Mouse (Mus musculus) intestine, embryonic 15.5 days (tissue): ENCODE measurements around the gene Myo5a. TPM values are rescaled to one million over a fixed set of nuclear protein-coding genes. Genes with fewer than 3 reads are reported as not detected.

Source experiments
- ATAC-seq: fragments of 200-750 bp; cut with Nextera tagmentation; 2 replicates; pipeline ENCODE4 v1.8.0; 2017; ENCODE audit warnings: moderate TSS enrichment, moderate library complexity
- H3K27ac ChIP-seq: fragments of 300-500 bp; sonication (generic); 2 replicates; pipeline ENCODE4 v1.5.1; 2015; ENCODE audit warnings: mild to moderate bottlenecking, inconsistent platforms
- H3K27me3 ChIP-seq: fragments of 300-500 bp; sonication (generic); replicated peaks from 2 replicates; pipeline ENCODE4 v1.6.1; 2015; ENCODE audit warnings: inconsistent platforms
- H3K36me3 ChIP-seq: fragments of 300-500 bp; sonication (generic); 2 replicates; pipeline ENCODE4 v1.6.1; 2015; ENCODE audit warnings: inconsistent platforms
- H3K4me1 ChIP-seq: fragments of 300-500 bp; sonication (generic); replicated peaks from 2 replicates; pipeline ENCODE4 v1.6.1; 2015; ENCODE audit warnings: inconsistent platforms
- H3K4me2 ChIP-seq: fragments of 300-500 bp; sonication (generic); replicated peaks from 2 replicates; pipeline ENCODE4 v1.6.1; 2015; ENCODE audit warnings: mild to moderate bottlenecking, inconsistent platforms
- H3K4me3 ChIP-seq: fragments of 300-500 bp; sonication (generic); replicated peaks from 2 replicates; pipeline ENCODE4 v1.5.1; 2015; ENCODE audit warnings: inconsistent platforms
- H3K9ac ChIP-seq: fragments of 300-500 bp; sonication (generic); 2 replicates; pipeline ENCODE4 v1.6.1; 2015; ENCODE audit warnings: inconsistent platforms
- H3K9me3 ChIP-seq: fragments of 300-500 bp; sonication (generic); 2 replicates; pipeline ENCODE4 v1.6.1; 2016; ENCODE audit warnings: inconsistent platforms
- WGBS: fragments of 180-500 bp; shearing (Covaris S2); methylation state at CpG from one replicate; pipeline ENCODE4 v1.1.7; 2015; 5-methylcytosine and 5-hydroxymethylcytosine counted together
- polyA plus RNA-seq: library from polyadenylated mRNA; unstranded; fragments of >200 nt; fragmentation: Nextera tagmentation; extraction: Ambion mirVana; gene quantifications from 2 replicates; pipeline ENCODE4 v1.2.1, GENCODE M21; 2015

Myo5a gene
- polyA plus RNA-seq, 1 experiment from 2014 or later: 7.6 TPM

DNA sequence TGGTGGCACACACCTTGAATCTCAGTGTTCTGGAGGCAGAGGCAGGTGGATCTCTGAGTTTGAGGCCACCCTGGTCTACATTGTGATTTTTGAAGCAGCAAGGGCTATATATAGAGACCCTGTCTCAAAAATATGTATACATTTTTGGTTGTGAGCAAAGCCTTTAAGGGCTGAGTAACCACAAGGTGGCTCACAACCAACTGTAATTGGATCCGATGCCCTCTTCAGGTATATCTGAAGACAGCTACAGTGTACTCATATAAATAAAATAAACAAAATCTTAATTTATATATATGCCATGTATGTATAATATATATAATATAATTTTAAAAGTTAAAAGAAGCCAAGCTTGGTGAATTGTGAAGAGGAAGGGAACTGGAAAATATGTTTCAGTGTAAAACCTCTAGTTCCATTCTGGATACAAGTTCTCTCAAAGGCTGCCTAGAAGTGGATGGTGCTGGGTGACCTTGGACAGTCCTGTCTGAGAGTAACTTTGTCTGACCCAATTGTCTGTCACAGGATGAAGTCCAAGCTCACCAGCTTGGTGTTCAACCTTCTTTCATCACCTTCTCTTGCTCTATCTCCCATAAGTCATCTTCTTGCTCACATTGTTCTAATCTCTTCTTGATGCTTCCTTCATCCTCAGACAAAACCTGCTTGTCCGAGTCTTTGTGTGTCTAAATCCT, 28.8 kb upstream of the Myo5a start:
- no peaks in the 10 kb centered on the region for H3K9me3 ChIP-seq
- no peaks in the 10 kb centered on the region for H3K27me3 ChIP-seq
- no peak for ATAC-seq
- 81% methylated on average over 2 of the region's 2 CpGs for WGBS
- 0 out of 2 replicates have a peak, but pooled peaks cover 3% of the 10 kb centered on the region for H3K36me3 ChIP-seq
- H3K4me3 ChIP-seq: no peak overlapping the region
- peaks cover 4% of the 10 kb centered on the region for H3K4me1 ChIP-seq
- no peak overlapping the region for H3K4me2 ChIP-seq
- H3K27ac ChIP-seq: no peak overlapping the region
- no peak overlapping the region for H3K9ac ChIP-seq

DNA sequence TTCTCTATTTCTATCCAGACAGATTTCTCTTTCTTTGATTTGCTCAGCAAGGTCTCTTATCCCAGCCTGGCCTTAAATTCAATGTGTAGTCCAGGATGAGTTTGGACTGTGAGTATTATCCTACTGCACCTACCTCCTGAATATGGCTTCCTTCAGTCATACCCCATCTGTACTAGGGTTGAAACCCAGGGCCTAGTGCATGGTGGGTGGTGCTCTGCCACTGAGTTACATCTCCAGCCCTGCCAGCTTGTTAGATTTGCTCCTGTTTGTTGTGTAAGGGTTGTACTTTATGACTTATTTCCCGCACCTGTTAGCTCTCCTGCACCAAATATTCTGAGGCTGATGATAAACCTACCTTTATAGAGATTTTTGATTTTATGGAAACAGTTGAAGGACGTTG, 27.6 kb upstream of the Myo5a start:
- Histone ChIP-seq H3K9ac (no peak overlapping the region), H3K9me3 (no peaks in the 10 kb centered on the region), H3K36me3 (0 out of 2 replicates have a peak, but pooled peaks cover 3% of the 10 kb centered on the region), H3K27ac (no peak overlapping the region), H3K4me1 (peaks cover 4% of the 10 kb centered on the region), H3K27me3 (no peaks in the 10 kb centered on the region), H3K4me3 (no peak overlapping the region), H3K4me2 (no peak overlapping the region)
- no peak for ATAC-seq
- WGBS: 87% methylated on average over 2 of the region's 2 CpGs

DNA sequence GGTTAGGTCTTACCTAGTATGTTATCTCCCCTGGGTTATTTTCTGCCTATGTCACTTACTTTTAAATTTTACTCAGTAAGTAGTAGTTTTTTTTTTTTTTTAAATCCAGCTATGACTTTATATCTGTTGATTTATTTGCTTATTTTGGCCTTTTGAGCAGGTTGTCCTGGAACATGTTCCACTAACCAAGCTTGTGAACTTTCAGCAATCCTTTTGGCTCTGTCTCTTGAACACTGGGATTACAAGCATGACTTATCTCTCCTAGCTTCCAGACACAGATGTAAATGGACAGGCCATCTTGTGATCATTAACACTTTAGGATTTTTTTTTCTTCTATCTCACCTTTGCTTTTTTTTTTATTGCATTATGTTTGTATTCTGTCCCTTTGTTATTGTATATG, 23.7 kb upstream of the Myo5a start:
- Histone ChIP-seq H3K27ac (no peak overlapping the region), H3K36me3 (0 out of 2 replicates have a peak, but pooled peaks cover 3% of the 10 kb centered on the region), H3K4me3 (no peak overlapping the region), H3K9me3 (no peaks in the 10 kb centered on the region), H3K4me1 (0 out of 2 replicates have a peak, but pooled peaks cover 3% of the 10 kb centered on the region), H3K4me2 (no peak overlapping the region), H3K9ac (no peak overlapping the region), H3K27me3 (no peaks in the 10 kb centered on the region)
- ATAC-seq: no peak

DNA sequence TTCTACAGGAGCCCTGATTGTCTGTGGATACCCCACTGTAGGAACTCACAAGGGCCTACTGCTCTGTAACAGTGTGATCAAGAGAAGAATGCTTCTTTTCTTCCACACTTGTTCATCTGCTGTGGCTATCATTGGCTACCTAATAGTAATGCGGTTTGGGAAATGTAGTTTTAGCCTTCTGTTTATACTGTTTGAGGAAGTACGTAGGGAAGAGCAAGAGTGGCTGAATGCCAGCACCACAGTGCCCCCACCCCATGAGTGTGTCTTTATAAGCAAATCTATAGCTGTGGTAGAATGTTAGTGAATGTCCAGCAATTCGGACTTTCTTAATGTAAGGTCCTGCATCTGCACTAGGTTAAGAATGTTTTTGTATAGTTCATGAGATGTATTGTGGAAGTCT, 21.7 kb upstream of the Myo5a start:
- H3K9me3 ChIP-seq: no peaks in the 10 kb centered on the region
- ATAC-seq: no peak
- 0 out of 2 replicates have a peak, but pooled peaks cover 3% of the 10 kb centered on the region for H3K4me1 ChIP-seq
- H3K4me2 ChIP-seq: no peak overlapping the region
- H3K27ac ChIP-seq: no peak overlapping the region
- H3K27me3 ChIP-seq: no peaks in the 10 kb centered on the region
- H3K36me3 ChIP-seq: no peaks in the 10 kb centered on the region
- 55% methylated on average over 3 of the region's 3 CpGs for WGBS
- H3K4me3 ChIP-seq: no peak overlapping the region
- H3K9ac ChIP-seq: no peak overlapping the region

DNA sequence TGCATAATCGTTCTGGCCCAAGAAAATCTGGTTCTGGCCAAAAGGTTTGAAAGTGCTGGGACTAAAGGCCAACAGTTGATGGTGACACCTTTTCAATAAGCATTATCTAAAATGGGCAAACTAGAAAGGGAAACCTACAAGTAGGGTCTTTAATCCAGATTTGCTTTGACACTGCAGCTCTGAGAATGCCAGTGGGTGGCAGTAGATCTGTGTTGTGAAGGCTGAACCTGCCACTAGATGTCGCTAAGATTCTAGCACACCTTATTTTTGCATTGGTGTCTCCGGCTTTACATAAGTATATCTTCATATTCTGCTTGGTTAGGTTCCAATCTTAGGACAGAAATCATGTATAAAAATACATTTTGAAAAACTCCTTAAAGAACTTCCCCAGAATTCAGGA, 20.8 kb upstream of the Myo5a start:
- 32% methylated on average over 3 of the region's 3 CpGs for WGBS
- ATAC-seq: peak; percentile 65

DNA sequence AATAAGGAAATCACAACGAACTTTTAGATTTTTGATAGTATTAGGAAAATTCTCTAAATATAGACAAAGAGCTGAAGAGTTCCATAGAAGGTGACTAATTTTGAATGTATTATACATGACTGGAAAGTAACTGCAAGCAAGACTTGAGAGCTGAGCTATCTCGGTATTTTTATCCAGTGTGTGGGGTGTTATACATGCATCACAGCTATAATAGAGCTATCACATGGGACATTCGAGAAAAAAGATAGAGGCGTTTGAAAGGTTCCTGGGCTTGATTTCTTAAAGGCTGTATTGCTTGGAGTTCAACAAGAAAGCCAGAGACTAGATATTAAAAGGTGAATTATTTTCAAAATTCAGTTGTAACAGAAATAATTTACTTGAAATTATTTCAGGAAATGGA, 19.0 kb upstream of the Myo5a start:
- H3K9ac ChIP-seq: no peak overlapping the region
- 0 out of 2 replicates have a peak, but pooled peaks cover 3% of the 10 kb centered on the region for H3K4me1 ChIP-seq
- ATAC-seq: no peak
- H3K27ac ChIP-seq: no peak overlapping the region
- H3K9me3 ChIP-seq: no peaks in the 10 kb centered on the region
- no peak overlapping the region for H3K4me3 ChIP-seq
- H3K36me3 ChIP-seq: no peaks in the 10 kb centered on the region; the same call in 1 of the 2 replicates
- H3K27me3 ChIP-seq: no peaks in the 10 kb centered on the region
- WGBS: 92% methylated on average over 4 of the region's 4 CpGs
- no peak overlapping the region for H3K4me2 ChIP-seq

More for the DNA sequence above, 20.8 kb upstream of the Myo5a start:
- Histone ChIP-seq H3K9ac (no peak overlapping the region), H3K4me1 (0 out of 2 replicates have a peak, but pooled peaks cover 3% of the 10 kb centered on the region), H3K4me2 (no peak overlapping the region), H3K9me3 (no peaks in the 10 kb centered on the region), H3K27me3 (no peaks in the 10 kb centered on the region), H3K36me3 (no peaks in the 10 kb centered on the region), H3K4me3 (no peak overlapping the region), H3K27ac (no peak overlapping the region)

DNA sequence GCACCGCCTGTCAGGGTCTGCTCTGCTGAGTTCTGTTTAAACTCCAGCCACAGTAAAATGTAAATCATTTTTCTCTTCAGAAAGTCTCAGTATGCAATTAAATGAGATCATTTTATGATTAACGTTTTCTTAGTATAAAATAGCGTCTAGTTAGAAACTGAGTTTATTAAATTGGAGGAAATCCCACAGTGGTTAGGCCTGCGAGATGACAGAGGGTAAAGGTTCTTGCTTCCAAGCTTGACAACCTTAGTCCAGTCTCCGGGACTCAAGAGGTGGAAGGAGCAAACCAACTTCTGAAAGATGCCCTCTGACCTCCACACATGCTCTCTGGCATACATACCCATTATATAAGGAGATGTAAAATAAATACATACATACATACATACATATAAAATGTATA, 15.8 kb upstream of the Myo5a start:
- Histone ChIP-seq H3K27me3 (no peaks in the 10 kb centered on the region), H3K9me3 (no peaks in the 10 kb centered on the region), H3K9ac (no peak overlapping the region), H3K27ac (no peak overlapping the region), H3K4me1 (no peaks in the 10 kb centered on the region), H3K4me3 (no peak overlapping the region), H3K4me2 (no peak overlapping the region), H3K36me3 (peaks cover 3% of the 10 kb centered on the region; the same call in 1 of the 2 replicates)
- WGBS: 70% methylated on average over 5 of the region's 5 CpGs
- ATAC-seq: no peak

DNA sequence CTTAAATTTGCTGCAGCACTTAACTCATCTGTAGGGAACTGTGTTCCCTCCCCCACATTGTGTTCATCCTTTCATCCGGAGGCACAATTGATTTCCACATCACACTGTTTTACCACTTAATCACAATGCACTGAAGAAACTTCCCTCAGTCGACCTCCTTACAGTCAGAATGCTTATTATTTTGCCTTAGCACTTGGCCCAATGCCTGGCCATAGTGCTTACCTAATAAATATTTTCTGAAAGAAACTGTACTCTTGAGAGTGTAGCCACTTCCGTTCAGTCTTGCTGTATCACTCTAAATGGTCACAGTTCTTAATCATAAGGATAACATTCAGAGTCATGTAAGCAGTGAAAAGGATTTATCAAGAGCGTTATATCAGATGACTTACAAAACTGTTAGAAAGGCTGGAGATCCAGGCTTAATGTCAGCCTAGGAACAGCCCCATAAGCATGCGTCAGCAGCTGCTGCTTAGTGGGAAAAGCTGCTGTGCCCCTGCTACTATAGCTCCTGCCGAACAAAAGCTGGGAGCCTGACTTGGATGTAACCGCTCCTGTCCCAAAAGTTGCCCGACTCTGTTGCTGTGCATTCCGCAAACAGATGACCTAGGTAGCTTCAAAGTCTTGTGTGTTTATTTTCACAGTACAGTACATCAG, 6.0 kb upstream of the Myo5a start:
- Histone ChIP-seq H3K4me2 (no peak overlapping the region), H3K4me3 (no peak overlapping the region), H3K36me3 (no peaks in the 10 kb centered on the region), H3K9ac (no peak overlapping the region), H3K27me3 (no peaks in the 10 kb centered on the region), H3K9me3 (no peaks in the 10 kb centered on the region), H3K4me1 (no peaks in the 10 kb centered on the region), H3K27ac (no peak overlapping the region)
- 59% methylated on average over 9 of the region's 9 CpGs for WGBS
- no peak for ATAC-seq

DNA sequence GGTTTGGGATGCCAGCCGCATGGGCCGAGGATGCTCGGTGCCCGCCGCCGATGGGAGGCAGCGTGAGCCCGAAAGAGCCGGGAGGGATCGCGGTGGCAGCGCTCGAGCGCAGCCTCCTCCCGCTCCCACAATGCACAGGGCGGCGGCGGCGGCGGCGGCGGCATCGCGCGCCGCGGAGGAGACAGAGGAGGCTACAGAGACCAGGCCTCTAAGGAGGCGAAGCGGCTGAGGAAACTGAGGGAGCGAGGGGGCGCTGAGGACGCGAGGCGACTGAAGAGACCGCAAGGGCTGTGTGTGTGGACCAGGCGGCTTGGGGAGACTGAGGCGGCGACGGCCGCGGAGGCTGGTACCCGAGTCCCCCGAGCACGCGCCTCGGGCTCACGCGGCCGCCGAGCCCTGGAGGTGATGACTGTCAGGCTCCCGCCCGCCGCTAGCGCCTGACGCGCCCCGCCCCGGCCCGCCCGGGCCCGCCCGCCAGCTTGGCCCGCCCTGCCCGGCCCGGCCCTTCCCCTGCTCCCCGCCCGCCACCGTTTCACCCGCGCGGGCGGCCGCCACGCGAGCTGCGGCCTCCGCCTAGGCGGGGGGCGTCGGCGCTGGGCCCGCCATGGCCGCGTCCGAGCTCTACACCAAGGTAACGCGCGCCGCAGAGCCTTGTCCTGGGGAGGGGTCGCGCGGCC, 352 bp downstream of the Myo5a start:
- ATAC-seq: peak; percentile 99

DNA sequence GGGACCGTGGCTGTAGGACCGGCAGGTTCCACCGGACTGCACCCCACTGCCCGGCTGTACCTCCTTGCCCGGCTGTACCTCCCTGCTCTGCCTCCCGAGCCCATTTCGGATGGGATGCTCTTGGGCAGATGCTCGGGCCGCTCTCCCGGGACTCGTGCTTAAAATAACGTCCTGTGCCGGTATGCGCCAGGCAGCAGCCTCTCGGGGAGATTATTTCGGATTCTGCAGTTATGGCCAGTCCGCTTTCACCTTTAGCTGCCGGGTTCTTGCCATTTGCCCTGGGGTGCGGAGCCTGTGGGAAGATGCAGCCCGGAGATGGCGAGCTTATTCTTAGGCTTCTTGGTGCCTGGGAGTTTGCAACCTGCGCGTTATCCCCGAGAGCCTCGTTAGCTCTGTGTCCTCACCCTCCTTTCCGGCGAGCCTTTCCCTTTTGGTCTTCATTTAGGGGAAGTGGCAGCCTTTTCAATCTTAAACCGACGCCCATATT, 934 bp downstream of the Myo5a start:
- WGBS: under 1% methylated on average over 29 of the region's 29 CpGs
- peaks cover 7% of the 10 kb centered on the region; the same call in 1 of the 2 replicates for H3K4me1 ChIP-seq
- peak overlapping the region; percentile 79 for H3K9ac ChIP-seq
- no peaks in the 10 kb centered on the region for H3K36me3 ChIP-seq
- ATAC-seq: no peak; the same call in 1 of the 2 replicates
- H3K4me3 ChIP-seq: peak overlapping the region; percentile 79
- peak overlapping the region; percentile 81 for H3K27ac ChIP-seq
- H3K4me2 ChIP-seq: peak overlapping the region; percentile 98
- 0 out of 2 replicates have a peak, but pooled peaks cover 4% of the 10 kb centered on the region for H3K27me3 ChIP-seq
- H3K9me3 ChIP-seq: no peaks in the 10 kb centered on the region

More for the DNA sequence above, 352 bp downstream of the Myo5a start:
- 0 out of 2 replicates have a peak, but pooled peaks cover 4% of the 10 kb centered on the region for H3K27me3 ChIP-seq
- WGBS: under 1% methylated on average over 67 of the region's 92 CpGs
- no peaks in the 10 kb centered on the region for H3K9me3 ChIP-seq
- peak overlapping the region; percentile 81 for H3K27ac ChIP-seq
- peak overlapping the region; percentile 79 for H3K9ac ChIP-seq
- peak overlapping the region; percentile 79 for H3K4me3 ChIP-seq
- H3K36me3 ChIP-seq: no peaks in the 10 kb centered on the region
- peaks cover 7% of the 10 kb centered on the region; the same call in 1 of the 2 replicates for H3K4me1 ChIP-seq
- peak overlapping the region; percentile 98 for H3K4me2 ChIP-seq

DNA sequence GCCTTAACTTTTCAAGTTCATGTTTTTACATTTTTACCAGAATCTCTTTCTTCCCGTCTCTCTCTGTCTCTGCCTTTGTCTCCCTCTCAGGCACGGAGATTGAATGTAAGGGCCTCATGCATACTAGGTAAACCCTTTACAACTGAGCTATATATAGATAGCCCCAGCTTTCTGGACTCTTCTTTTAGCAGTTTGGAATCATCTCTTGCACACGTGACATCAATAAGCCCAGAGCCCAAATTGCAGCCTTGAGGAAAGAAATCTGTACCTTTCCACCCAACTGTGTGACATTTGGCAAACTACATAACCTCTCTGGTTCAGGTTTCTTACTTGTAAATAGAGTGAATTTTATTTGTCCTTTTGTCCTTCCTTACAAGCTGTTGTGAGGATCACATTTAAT, 1.5 kb downstream of the Myo5a start:
- H3K9ac ChIP-seq: no peak overlapping the region

DNA sequence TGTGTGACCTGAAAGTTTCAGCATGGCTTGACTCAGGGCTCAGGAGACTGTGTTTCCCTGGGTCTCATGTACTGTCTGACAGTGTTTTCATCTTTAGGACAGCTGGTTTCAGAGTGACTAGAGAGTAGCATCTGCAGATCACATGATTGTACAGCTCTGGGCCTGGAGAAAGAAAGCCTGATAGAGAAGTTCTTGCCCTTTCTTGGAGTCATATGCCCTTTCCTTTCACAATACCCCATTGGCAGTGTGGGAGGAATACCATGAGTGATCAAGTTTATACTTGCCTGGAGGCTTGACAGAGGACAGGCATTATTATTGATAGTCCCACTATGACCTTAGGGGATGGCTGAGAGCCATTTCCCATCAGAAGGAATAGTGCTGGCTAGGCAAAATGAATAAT, 6.4 kb downstream of the Myo5a start:
- Histone ChIP-seq H3K4me3 (no peak overlapping the region), H3K9ac (no peak overlapping the region), H3K27me3 (no peaks in the 10 kb centered on the region), H3K4me1 (0 out of 2 replicates have a peak, but pooled peaks cover 2% of the 10 kb centered on the region), H3K4me2 (no peak overlapping the region), H3K36me3 (no peaks in the 10 kb centered on the region), H3K27ac (no peak overlapping the region), H3K9me3 (no peaks in the 10 kb centered on the region)
- no peak for ATAC-seq

More for the DNA sequence above, 1.5 kb downstream of the Myo5a start:
- Histone ChIP-seq H3K27ac (no peak overlapping the region), H3K9me3 (no peaks in the 10 kb centered on the region), H3K4me2 (peak overlapping the region; percentile 98), H3K4me1 (peaks cover 7% of the 10 kb centered on the region; the same call in 1 of the 2 replicates), H3K36me3 (no peaks in the 10 kb centered on the region), H3K27me3 (0 out of 2 replicates have a peak, but pooled peaks cover 4% of the 10 kb centered on the region), H3K4me3 (peak overlapping the region; percentile 79)
- ATAC-seq: no peak
- 50% methylated on average over 3 of the region's 3 CpGs for WGBS
